Mouse (Mus musculus): ENCODE measurements at regions not wholly inside any gene's neighbourhood (a gene's known extent, or its start where the extent isn't known, plus 50 kb on each side); places are given as distances from the start of the nearest gene placed in this dataset.
"Not testable (repeated sequence)": the region's sequence is repeated elsewhere in the genome, so short reads cannot be mapped to it uniquely, and the experiment has no call there.

- TF ChIP-seq CTCF (IDR thresholded peaks at IDR 0.05; ENCODE audit: borderline replicate concordance, extremely low read depth, insufficient read depth, insufficient read length) (peak; percentile 15; the same call in 1 of the 2 replicates), POLR2A (IDR thresholded peaks at IDR 0.05; ENCODE audit: borderline replicate concordance, extremely low read depth, insufficient read depth, insufficient read length, poor library complexity, severe bottlenecking) (no peak)
- no peak for DNase-seq (ENCODE audit: low read depth)
Measured at GRCm38 (mm10) chr8:19588715-19589114, 93.8 kb downstream of the Defb7 start.

DNA sequence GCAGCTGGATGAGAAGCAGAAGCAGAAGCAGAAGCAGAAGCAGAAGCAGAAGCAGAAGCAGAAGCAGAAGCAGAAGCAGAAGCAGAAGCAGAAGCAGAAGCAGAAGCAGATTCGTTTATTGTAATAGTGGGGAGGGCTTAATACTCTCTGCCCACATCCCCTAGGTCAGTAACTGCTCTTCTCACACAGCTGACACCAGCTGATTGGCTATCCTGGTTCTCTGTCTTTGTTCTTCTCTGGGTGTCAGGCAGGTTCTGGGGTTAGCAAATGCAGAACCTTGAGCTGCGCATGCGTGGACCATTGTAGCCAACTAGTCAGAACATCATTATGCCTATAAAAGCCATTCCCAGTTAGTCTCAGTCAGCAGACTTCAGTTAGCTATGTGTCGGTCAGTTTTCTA, 106.6 kb downstream of the Defb7 start:
- DNase-seq (ENCODE audit: low read depth) = not testable (repeated sequence)

- no peak for DNase-seq (ENCODE audit: low read depth)
- TF ChIP-seq POLR2A (IDR thresholded peaks at IDR 0.05; ENCODE audit: borderline replicate concordance, extremely low read depth, insufficient read depth, insufficient read length, poor library complexity, severe bottlenecking) = no peak
- TF ChIP-seq CTCF (IDR thresholded peaks at IDR 0.05; ENCODE audit: borderline replicate concordance, extremely low read depth, insufficient read depth, insufficient read length) = no peak
Measured at GRCm38 (mm10) chr8:19606586-19606985, 111.7 kb downstream of the Defb7 start.

DNA sequence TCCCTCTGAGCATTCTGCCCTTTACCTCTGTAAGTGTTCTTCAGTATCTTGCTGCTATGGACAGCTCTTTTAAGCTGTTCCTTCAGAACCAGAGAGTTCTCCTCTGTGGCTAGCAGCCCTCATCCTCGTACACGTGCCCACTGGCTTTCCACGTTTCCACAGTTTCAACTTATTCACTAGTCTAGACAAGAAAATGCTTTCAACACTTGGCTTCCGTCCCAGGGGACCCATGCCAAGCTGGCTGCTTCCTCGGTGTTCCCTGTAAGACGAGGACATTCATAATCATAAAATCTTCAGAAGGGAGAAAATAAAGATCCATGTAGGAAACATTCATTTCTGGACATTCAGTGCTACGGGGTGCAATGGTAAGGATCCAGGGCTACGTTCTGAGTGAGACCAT, 101.9 kb upstream of the 4930467E23Rik start:
- DNase-seq (ENCODE audit: low read depth) = no peak

GRCm38 (mm10) chr8:19648591-19648990, 80.8 kb upstream of the 4930467E23Rik start:
- not testable (repeated sequence) for DNase-seq (ENCODE audit: low read depth)

More for the DNA sequence above, 101.9 kb upstream of the 4930467E23Rik start:
- TF ChIP-seq CTCF (IDR thresholded peaks at IDR 0.05; ENCODE audit: borderline replicate concordance, extremely low read depth, insufficient read depth, insufficient read length) (no peak), POLR2A (IDR thresholded peaks at IDR 0.05; ENCODE audit: borderline replicate concordance, extremely low read depth, insufficient read depth, insufficient read length, poor library complexity, severe bottlenecking) (no peak)

Data from brain, embryonic 14.5 days (tissue).